Mouse (Mus musculus) brain, embryonic 18.5 days (tissue): ENCODE data around the gene Mmab.

Experiments used
- DNase-seq: peaks from one replicate; pipeline ENCODE4 v3.0.0-alpha.2; 2012; ENCODE audit warnings: low read depth, low spot score

Gene Mmab

GRCm38 (mm10) chr5:114443566-114444367, at the start of gene Mmab, which contains the start of gene Mvk:
Mmab (minus strand) TSS chr5:114444060.
Mvk (plus strand) TSS chr5:114444269.
- peak; percentile 98 for DNase-seq

GRCm38 (mm10) chr5:114490241-114490640, 46.4 kb upstream of the Mmab start:
- DNase-seq = no peak

GRCm38 (mm10) chr5:114489570-114489969, 45.7 kb upstream of the Mmab start:
- DNase-seq = no peak

- no peak for DNase-seq
Measured at GRCm38 (mm10) chr5:114485685-114486084, 41.8 kb upstream of the Mmab start.

- no peak for DNase-seq
Measured at GRCm38 (mm10) chr5:114482587-114483011, 38.7 kb upstream of the Mmab start.

- no peak for DNase-seq
Measured at GRCm38 (mm10) chr5:114478267-114478666, 34.4 kb upstream of the Mmab start.

- no peak for DNase-seq
Measured at GRCm38 (mm10) chr5:114474741-114475491, 31.1 kb upstream of the Mmab start.

GRCm38 (mm10) chr5:114470359-114470758, 26.5 kb upstream of the Mmab start:
- no peak for DNase-seq

- no peak for DNase-seq
Measured at GRCm38 (mm10) chr5:114468007-114468406, 24.1 kb upstream of the Mmab start.

- peak; percentile 56 for DNase-seq
Measured at GRCm38 (mm10) chr5:114467430-114467829, 23.6 kb upstream of the Mmab start.

- DNase-seq = no peak
Measured at GRCm38 (mm10) chr5:114467019-114467418, 23.2 kb upstream of the Mmab start.

- DNase-seq = no peak
Measured at GRCm38 (mm10) chr5:114465641-114466040, 21.8 kb upstream of the Mmab start.

- DNase-seq = no peak
Measured at GRCm38 (mm10) chr5:114464561-114464960, 20.7 kb upstream of the Mmab start.

- no peak for DNase-seq
Measured at GRCm38 (mm10) chr5:114462067-114463040, 18.5 kb upstream of the Mmab start.

GRCm38 (mm10) chr5:114461238-114461637, 17.4 kb upstream of the Mmab start:
- DNase-seq = no peak

- DNase-seq = no peak
Measured at GRCm38 (mm10) chr5:114456995-114457605, 13.2 kb upstream of the Mmab start.

- DNase-seq = no peak
Measured at GRCm38 (mm10) chr5:114456287-114456686, 12.4 kb upstream of the Mmab start.

- no peak for DNase-seq
Measured at GRCm38 (mm10) chr5:114449011-114449410, 5.2 kb upstream of the Mmab start.

- no peak for DNase-seq
Measured at GRCm38 (mm10) chr5:114444368-114444692, 470 bp upstream of the Mmab start.

- no peak for DNase-seq
Measured at GRCm38 (mm10) chr5:114435588-114435987, 8.3 kb downstream of the Mmab start.

- no peak for DNase-seq
Measured at GRCm38 (mm10) chr5:114434359-114434758, 9.5 kb downstream of the Mmab start.
